Comparison of ENCODE assay signal across 12 mouse cellular contexts in the genomic region with DNA sequence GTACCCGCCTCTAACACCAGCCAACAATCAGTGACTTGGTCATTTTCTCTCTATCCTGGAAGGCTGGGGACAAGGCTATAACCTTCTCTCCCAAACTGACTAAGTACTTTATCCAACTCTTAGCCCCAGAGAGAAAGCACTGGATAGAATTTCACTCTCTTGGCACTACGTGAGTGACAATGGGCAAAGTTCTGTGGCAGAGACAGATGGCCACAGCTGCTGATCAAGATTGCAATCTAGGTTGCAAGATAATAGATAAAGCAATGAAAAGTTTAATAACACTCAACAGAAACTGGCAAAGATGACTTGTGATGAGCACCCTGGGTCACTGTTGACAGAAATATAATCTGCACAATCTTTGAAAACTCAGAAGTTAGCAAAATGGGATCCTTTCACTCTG. TPM values are rescaled to one million over a fixed set of nuclear protein-coding genes. Genes with fewer than 3 reads are reported as not detected.
DNase-seq lines count a peak whose midpoint lies in the region; ATAC-seq and TF ChIP-seq lines count a peak whose summit lies in the region.
"Had no signal": no experiment of that assay in that cellular context is flagged by ENCODE, and none has a peak within 500 bp of the region (broad histone marks: within the 10 kb centered on the region; RNA-seq: fewer than 3 reads in every experiment).

No protein-coding gene starts in this region.

- H3K27me3 ChIP-seq in heart, embryonic 13.5 days (replicated peaks) = no peaks in the 10 kb centered on the region
- no peaks in the 10 kb centered on the region for H3K27me3 ChIP-seq in limb, embryonic 12.5 days
- no peaks in the 10 kb centered on the region for H3K27me3 ChIP-seq in limb, embryonic 10.5 days (ENCODE audit: low read depth, poor library complexity, severe bottlenecking)
- no peaks in the 10 kb centered on the region for H3K27me3 ChIP-seq in embryonic facial prominence, embryonic 13.5 days
- H3K27me3 ChIP-seq in limb, embryonic 14.5 days (ENCODE audit: control insufficient read depth, insufficient read depth, low read length) = no peaks in the 10 kb centered on the region
- H3K27me3 ChIP-seq: midbrain, embryonic 15.5 days had no signal

- no peaks in the 10 kb centered on the region for H3K9me3 ChIP-seq in heart, embryonic 13.5 days
- no peaks in the 10 kb centered on the region for H3K9me3 ChIP-seq in limb, embryonic 12.5 days
- H3K9me3 ChIP-seq in limb, embryonic 10.5 days (replicated peaks) = no peaks in the 10 kb centered on the region
- no peaks in the 10 kb centered on the region for H3K9me3 ChIP-seq in embryonic facial prominence, embryonic 13.5 days
- no peaks in the 10 kb centered on the region for H3K9me3 ChIP-seq in limb, embryonic 14.5 days (ENCODE audit: control insufficient read depth, low read length)
- H3K9me3 ChIP-seq: heart, embryonic 10.5 days; midbrain, embryonic 15.5 days had no signal

- H3K9ac ChIP-seq in heart, embryonic 13.5 days = no peak overlapping the region
- no peak overlapping the region for H3K9ac ChIP-seq in limb, embryonic 12.5 days (replicated peaks)
- H3K9ac ChIP-seq in embryonic facial prominence, embryonic 13.5 days = no peak overlapping the region
- H3K9ac ChIP-seq in limb, embryonic 14.5 days (ENCODE audit: low read depth, low read length, severe bottlenecking) = no peak overlapping the region
- H3K9ac ChIP-seq: midbrain, embryonic 15.5 days had no signal

- WGBS in heart, embryonic 13.5 days = 28% methylated on average over 2 of the region's 2 CpGs
- 50% methylated on average over 2 of the region's 2 CpGs for WGBS in limb, embryonic 12.5 days
- WGBS in limb, embryonic 10.5 days = 67% methylated on average over 2 of the region's 2 CpGs
- 42% methylated on average over 2 of the region's 2 CpGs for WGBS in embryonic facial prominence, embryonic 13.5 days
- WGBS in limb, embryonic 14.5 days = 20% methylated on average over 2 of the region's 2 CpGs

- peaks cover 8% of the 10 kb centered on the region for H3K4me1 ChIP-seq in heart, embryonic 13.5 days
- peaks cover 15% of the 10 kb centered on the region for H3K4me1 ChIP-seq in limb, embryonic 12.5 days (replicated peaks)
- no peaks in the 10 kb centered on the region for H3K4me1 ChIP-seq in limb, embryonic 10.5 days
- H3K4me1 ChIP-seq in embryonic facial prominence, embryonic 13.5 days = peaks cover 17% of the 10 kb centered on the region
- H3K4me1 ChIP-seq in limb, embryonic 14.5 days (ENCODE audit: control insufficient read depth, insufficient read depth, low read length) = peaks cover 13% of the 10 kb centered on the region
- H3K4me1 ChIP-seq: heart, embryonic 10.5 days; midbrain, embryonic 15.5 days had no signal

- no peak overlapping the region for H3K4me3 ChIP-seq in heart, embryonic 13.5 days
- H3K4me3 ChIP-seq in limb, embryonic 12.5 days (replicated peaks) = no peak overlapping the region
- no peak overlapping the region for H3K4me3 ChIP-seq in limb, embryonic 10.5 days
- H3K4me3 ChIP-seq in embryonic facial prominence, embryonic 13.5 days = no peak overlapping the region
- H3K4me3 ChIP-seq in limb, embryonic 14.5 days (replicated peaks; ENCODE audit: low read length) = no peak overlapping the region
- H3K4me3 ChIP-seq: heart, embryonic 10.5 days; midbrain, embryonic 15.5 days had no signal

- no peak for ATAC-seq in heart, embryonic 13.5 days (ENCODE audit: extremely low read depth, insufficient number of reproducible peaks, low FRiP score, low TSS enrichment)
- ATAC-seq in limb, embryonic 12.5 days (ENCODE audit: insufficient number of reproducible peaks, insufficient read depth, low FRiP score, low TSS enrichment, low read depth) = 0 out of 2 replicates have a peak, but pooled peaks have one; percentile 28
- no peak for ATAC-seq in embryonic facial prominence, embryonic 13.5 days (ENCODE audit: insufficient number of reproducible peaks, insufficient read depth, low FRiP score, low TSS enrichment, low read depth)
- peak; percentile 53; the same call in 1 of the 2 replicates for ATAC-seq in limb, embryonic 14.5 days (ENCODE audit: low FRiP score, low read depth)
- ATAC-seq: activated CD4-positive, CD25-positive, alpha-beta regulatory T cell, adult 4 months; midbrain, embryonic 15.5 days had no signal

- peak overlapping the region; percentile 75 for H3K27ac ChIP-seq in heart, embryonic 13.5 days (replicated peaks)
- peak overlapping the region; percentile 69 for H3K27ac ChIP-seq in limb, embryonic 12.5 days
- no peak overlapping the region for H3K27ac ChIP-seq in limb, embryonic 10.5 days
- H3K27ac ChIP-seq in embryonic facial prominence, embryonic 13.5 days = peak overlapping the region; percentile 72
- H3K27ac ChIP-seq in limb, embryonic 14.5 days (replicated peaks; ENCODE audit: low read depth, low read length) = peak overlapping the region; percentile 76
- H3K27ac ChIP-seq: heart, embryonic 10.5 days; midbrain, embryonic 15.5 days had no signal

- TF ChIP-seq POLR2A in limb, embryonic 14.5 days (IDR thresholded peaks at IDR 0.05; ENCODE audit: borderline replicate concordance, extremely low read depth, insufficient read depth, insufficient read length) = no peak

- peak overlapping the region; percentile 44 for H3K4me2 ChIP-seq in heart, embryonic 13.5 days
- peak overlapping the region; percentile 13; the same call in 1 of the 2 replicates for H3K4me2 ChIP-seq in limb, embryonic 12.5 days
- no peak overlapping the region for H3K4me2 ChIP-seq in embryonic facial prominence, embryonic 13.5 days
- peak overlapping the region; percentile 29; the same call in 1 of the 2 replicates for H3K4me2 ChIP-seq in limb, embryonic 14.5 days (replicated peaks; ENCODE audit: low read depth, low read length, severe bottlenecking)
- H3K4me2 ChIP-seq: midbrain, embryonic 15.5 days had no signal

- DNase-seq in heart, adult 18-20 months = no peak
- DNase-seq in limb, embryonic 10.5 days (ENCODE audit: low spot score) = no peak
- DNase-seq in limb, embryonic 14.5 days (ENCODE audit: low spot score) = no peak
- no peak for DNase-seq in ovary, postnatal 10 days (ENCODE audit: low spot score)
- no peak for DNase-seq in yolk sac, embryonic 10.5 days (ENCODE audit: low spot score)
- DNase-seq: cerebellum, adult 11 months had no signal

- peaks cover 16% of the 10 kb centered on the region for H3K36me3 ChIP-seq in heart, embryonic 13.5 days
- H3K36me3 ChIP-seq in limb, embryonic 12.5 days = peaks cover 8% of the 10 kb centered on the region; the same call in 1 of the 2 replicates
- H3K36me3 ChIP-seq in limb, embryonic 10.5 days = no peaks in the 10 kb centered on the region
- peaks cover 19% of the 10 kb centered on the region for H3K36me3 ChIP-seq in embryonic facial prominence, embryonic 13.5 days
- H3K36me3 ChIP-seq in limb, embryonic 14.5 days (ENCODE audit: control insufficient read depth, insufficient read depth, low read length) = peaks cover 16% of the 10 kb centered on the region
- H3K36me3 ChIP-seq: midbrain, embryonic 15.5 days had no signal

RNA-seq across cellular contexts. Expression of a gene that starts 14.2 kb away (rescaled TPM):
- polyA plus RNA-seq in heart, embryonic 13.5 days (2015; fragmentation: Nextera tagmentation; extraction: Ambion mirVana) = 197 and 200 TPM in 2 replicates
- total RNA-seq in heart, adult 18-20 months (2021) = 100 to 1,000 TPM in 1 of 2 experiments, 10 to 100 TPM in 1; 92.1 to 100 TPM
- polyA plus RNA-seq in limb, embryonic 12.5 days (2016; fragmentation: Nextera tagmentation; extraction: Ambion mirVana) = 157 and 183 TPM in 2 replicates
- polyA plus RNA-seq in limb, embryonic 10.5 days (2016; fragmentation: Nextera tagmentation; extraction: Ambion mirVana) = 74.9 and 78.4 TPM in 2 replicates
- 507 and 556 TPM in 2 replicates for polyA plus RNA-seq in embryonic facial prominence, embryonic 13.5 days (2015; fragmentation: Nextera tagmentation; extraction: Ambion mirVana)
- polyA plus RNA-seq in limb, embryonic 14.5 days (2012; rRNA removed) = 208 and 328 TPM in 2 replicates
- polyA plus RNA-seq in limb, embryonic 14.5 days (2014; fragmentation: Nextera tagmentation; extraction: Ambion mirVana) = 625 and 691 TPM in 2 replicates

RNA-seq across cellular contexts. Expression of a gene that starts 48.8 kb away (rescaled TPM):
- polyA plus RNA-seq in heart, embryonic 13.5 days (2015; fragmentation: Nextera tagmentation; extraction: Ambion mirVana) = 842 and 881 TPM in 2 replicates
- 10 to 100 TPM; 52.4 to 78.2 TPM for total RNA-seq in heart, adult 18-20 months (2021)
- polyA plus RNA-seq in limb, embryonic 12.5 days (2016; fragmentation: Nextera tagmentation; extraction: Ambion mirVana) = 600 and 664 TPM in 2 replicates
- polyA plus RNA-seq in limb, embryonic 10.5 days (2016; fragmentation: Nextera tagmentation; extraction: Ambion mirVana) = 241 and 293 TPM in 2 replicates
- 1,381 and 1,392 TPM in 2 replicates for polyA plus RNA-seq in embryonic facial prominence, embryonic 13.5 days (2015; fragmentation: Nextera tagmentation; extraction: Ambion mirVana)
- polyA plus RNA-seq in limb, embryonic 14.5 days (2012; rRNA removed) = 477 and 638 TPM in 2 replicates
- polyA plus RNA-seq in limb, embryonic 14.5 days (2014; fragmentation: Nextera tagmentation; extraction: Ambion mirVana) = 1,786 and 1,916 TPM in 2 replicates

Comparison
In these comparisons a context has a peak if more than half of its experiments do, and no peak if none do; other contexts are left out.
1. ATAC-seq: peak in limb, embryonic 12.5 days (single experiment) and limb, embryonic 14.5 days (single experiment); none in heart, embryonic 13.5 days (single experiment) and embryonic facial prominence, embryonic 13.5 days (single experiment).